Mouse (Mus musculus) kidney, adult 2 months (tissue): ENCODE results near the gene Hist1h2bq.

Source experiments
- CTCF ChIP-seq: fragments of 200-500 bp; conservative IDR thresholded peaks from 2 replicates; pipeline ENCODE4 v1.5.1; 2011; ENCODE audit warnings: low read depth, mild to moderate bottlenecking, control low read depth, low read length, moderate library complexity, mixed read lengths; ENCODE audit not compliant: insufficient read depth, insufficient read length
- POLR2A ChIP-seq: fragments of 200-500 bp; IDR thresholded peaks from one replicate; pipeline ENCODE4 v1.6.1; 2011; ENCODE audit warnings: low read depth, low read length, control low read depth

DNA sequence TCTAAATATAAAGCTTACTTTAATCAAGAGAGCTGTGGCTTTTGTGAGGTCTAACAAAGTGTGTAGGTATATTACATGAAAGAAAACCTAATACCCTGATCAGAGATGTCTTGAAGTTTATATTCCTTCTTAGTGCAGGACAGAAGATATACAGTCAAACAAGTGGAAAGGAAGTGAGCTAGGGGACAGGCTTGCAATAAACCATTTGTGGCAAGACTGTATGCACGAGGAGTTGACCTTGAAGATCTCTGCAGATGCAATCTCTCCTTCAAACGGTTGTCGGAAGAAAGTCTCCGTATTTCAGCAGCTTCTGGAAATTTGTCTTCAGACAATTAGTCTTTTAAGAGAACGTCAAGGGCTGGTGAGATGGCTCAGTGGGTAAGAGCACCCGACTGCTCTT lies 20.1 kb downstream of the Hist1h2bq start:
- no peak for TF ChIP-seq POLR2A
- no peak for TF ChIP-seq CTCF
